Comparison of ENCODE assay signal across 15 mouse cellular contexts in the genomic region with DNA sequence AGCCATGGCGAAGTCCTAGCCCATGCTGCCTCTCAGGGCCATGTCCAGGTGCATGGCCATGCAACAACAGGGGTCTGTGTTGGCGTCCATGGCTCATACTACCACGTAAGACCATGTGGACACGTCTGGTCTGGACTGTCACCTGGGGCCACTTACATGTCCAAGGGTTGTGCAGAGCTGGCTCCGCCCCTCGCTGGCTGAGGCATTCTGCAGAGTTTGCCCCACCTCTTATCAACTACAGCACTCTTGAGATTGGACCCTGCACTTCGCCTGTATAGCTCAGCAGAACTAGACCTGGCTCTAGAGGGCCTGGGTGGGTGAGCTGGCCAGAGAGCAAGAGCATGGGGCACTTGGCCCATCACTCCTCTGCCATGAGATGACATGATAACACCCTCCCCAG.
DNase-seq lines count a peak whose midpoint lies in the region; ATAC-seq and TF ChIP-seq lines count a peak whose summit lies in the region.
"Had no signal": no experiment of that assay in that cellular context is flagged by ENCODE, and none has a peak within 500 bp of the region (broad histone marks: within the 10 kb centered on the region; RNA-seq: fewer than 3 reads in every experiment).

No protein-coding gene starts in this region.

- ATAC-seq in hindbrain, embryonic 13.5 days (ENCODE audit: low FRiP score) = 0 out of 2 replicates have a peak, but pooled peaks have one; percentile 39
- no peak for ATAC-seq in hindbrain, embryonic 12.5 days (ENCODE audit: low FRiP score)
- peak; percentile 44; the same call in 1 of the 2 replicates for ATAC-seq in lung, embryonic 14.5 days (ENCODE audit: insufficient read depth)
- ATAC-seq in intestine, embryonic 15.5 days = peak; percentile 88
- 0 out of 2 replicates have a peak, but pooled peaks have one; percentile 30 for ATAC-seq in limb, embryonic 15.5 days (ENCODE audit: insufficient number of reproducible peaks, low FRiP score, low TSS enrichment, low read depth)

- H3K9me3 ChIP-seq in hindbrain, embryonic 13.5 days = no peaks in the 10 kb centered on the region
- no peaks in the 10 kb centered on the region for H3K9me3 ChIP-seq in hindbrain, embryonic 12.5 days (replicated peaks)
- no peaks in the 10 kb centered on the region for H3K9me3 ChIP-seq in lung, embryonic 14.5 days (ENCODE audit: low read depth, low read length)
- H3K9me3 ChIP-seq in intestine, embryonic 15.5 days = no peaks in the 10 kb centered on the region
- no peaks in the 10 kb centered on the region for H3K9me3 ChIP-seq in limb, embryonic 15.5 days
- H3K9me3 ChIP-seq: G1E; heart, embryonic 10.5 days had no signal

- H3K27ac ChIP-seq in hindbrain, embryonic 13.5 days = no peak overlapping the region
- H3K27ac ChIP-seq in hindbrain, embryonic 12.5 days = no peak overlapping the region
- no peak overlapping the region for H3K27ac ChIP-seq in lung, embryonic 14.5 days (ENCODE audit: low read depth)
- H3K27ac ChIP-seq in intestine, embryonic 15.5 days = no peak overlapping the region
- no peak overlapping the region for H3K27ac ChIP-seq in limb, embryonic 15.5 days
- H3K27ac ChIP-seq: heart, embryonic 10.5 days; liver, embryonic 14.5 days had no signal

- no peak overlapping the region for H3K9ac ChIP-seq in hindbrain, embryonic 13.5 days
- H3K9ac ChIP-seq in hindbrain, embryonic 12.5 days = no peak overlapping the region
- H3K9ac ChIP-seq in lung, embryonic 14.5 days = no peak overlapping the region
- H3K9ac ChIP-seq in intestine, embryonic 15.5 days = no peak overlapping the region
- no peak overlapping the region for H3K9ac ChIP-seq in limb, embryonic 15.5 days
- H3K9ac ChIP-seq: liver, embryonic 14.5 days had no signal

- TF ChIP-seq CTCF in lung, embryonic 14.5 days (IDR thresholded peaks at IDR 0.05; ENCODE audit: low read depth) = no peak
- no peak for TF ChIP-seq CTCF in lung, adult 2 months (IDR thresholded peaks at IDR 0.05; ENCODE audit: insufficient read depth, low read length)

- no peak for TF ChIP-seq POLR2A in lung, adult 2 months (IDR thresholded peaks at IDR 0.05; ENCODE audit: borderline replicate concordance, extremely low read depth, low read depth, low read length)

- H3K4me1 ChIP-seq in hindbrain, embryonic 13.5 days (replicated peaks) = peaks cover 9% of the 10 kb centered on the region; the same call in 1 of the 2 replicates
- H3K4me1 ChIP-seq in hindbrain, embryonic 12.5 days = 0 out of 2 replicates have a peak, but pooled peaks cover 5% of the 10 kb centered on the region
- no peaks in the 10 kb centered on the region for H3K4me1 ChIP-seq in lung, embryonic 14.5 days (ENCODE audit: insufficient read depth)
- H3K4me1 ChIP-seq in lung, adult 2 months (ENCODE audit: control insufficient read depth, insufficient read depth, low read length) = no peaks in the 10 kb centered on the region; the same call in 1 of the 2 replicates
- no peaks in the 10 kb centered on the region for H3K4me1 ChIP-seq in intestine, embryonic 15.5 days (replicated peaks)
- no peaks in the 10 kb centered on the region for H3K4me1 ChIP-seq in limb, embryonic 15.5 days

- H3K36me3 ChIP-seq in hindbrain, embryonic 13.5 days = no peaks in the 10 kb centered on the region
- no peaks in the 10 kb centered on the region for H3K36me3 ChIP-seq in hindbrain, embryonic 12.5 days
- H3K36me3 ChIP-seq in lung, embryonic 14.5 days (ENCODE audit: insufficient read depth) = no peaks in the 10 kb centered on the region
- no peaks in the 10 kb centered on the region for H3K36me3 ChIP-seq in intestine, embryonic 15.5 days
- H3K36me3 ChIP-seq in limb, embryonic 15.5 days = no peaks in the 10 kb centered on the region
- H3K36me3 ChIP-seq: heart, embryonic 10.5 days had no signal

- WGBS in hindbrain, embryonic 13.5 days = 94% methylated on average over 7 of the region's 7 CpGs
- WGBS in hindbrain, embryonic 12.5 days = 91% methylated on average over 7 of the region's 7 CpGs
- 87% methylated on average over 7 of the region's 7 CpGs for WGBS in lung, embryonic 14.5 days
- 92% methylated on average over 7 of the region's 7 CpGs for WGBS in lung, adult 2 months
- WGBS in intestine, embryonic 15.5 days = 79% methylated on average over 7 of the region's 7 CpGs
- WGBS in limb, embryonic 15.5 days = 87% methylated on average over 7 of the region's 7 CpGs

- H3K27me3 ChIP-seq in hindbrain, embryonic 13.5 days = no peaks in the 10 kb centered on the region
- no peaks in the 10 kb centered on the region for H3K27me3 ChIP-seq in hindbrain, embryonic 12.5 days
- no peaks in the 10 kb centered on the region for H3K27me3 ChIP-seq in lung, embryonic 14.5 days (ENCODE audit: insufficient read depth, low read length)
- no peaks in the 10 kb centered on the region for H3K27me3 ChIP-seq in intestine, embryonic 15.5 days (replicated peaks)
- no peaks in the 10 kb centered on the region for H3K27me3 ChIP-seq in limb, embryonic 15.5 days

- DNase-seq in lung, embryonic 14.5 days = no peak
- no peak for DNase-seq in lung, adult 2 months
- DNase-seq in natural killer cell, adult 2 months (ENCODE audit: low spot score in 2 of 2) = no peak
- DNase-seq: cerebellum, adult 11-12 months; cerebellum, postnatal 36 days; gastrocnemius, postnatal 10 days; kidney, postnatal 10 days; right cerebral cortex, postnatal 25 days had no signal

- H3K4me3 ChIP-seq in hindbrain, embryonic 13.5 days = no peak overlapping the region
- H3K4me3 ChIP-seq in hindbrain, embryonic 12.5 days = no peak overlapping the region
- H3K4me3 ChIP-seq in lung, embryonic 14.5 days (ENCODE audit: low read depth, low read length) = no peak overlapping the region
- no peak overlapping the region for H3K4me3 ChIP-seq in lung, adult 2 months (replicated peaks; ENCODE audit: extremely low read depth, low read depth, low read length)
- no peak overlapping the region for H3K4me3 ChIP-seq in intestine, embryonic 15.5 days (replicated peaks)
- H3K4me3 ChIP-seq in limb, embryonic 15.5 days = no peak overlapping the region
- H3K4me3 ChIP-seq: heart, embryonic 10.5 days had no signal

- H3K4me2 ChIP-seq in hindbrain, embryonic 13.5 days = no peak overlapping the region
- no peak overlapping the region for H3K4me2 ChIP-seq in hindbrain, embryonic 12.5 days (replicated peaks)
- H3K4me2 ChIP-seq in lung, embryonic 14.5 days = no peak overlapping the region
- no peak overlapping the region for H3K4me2 ChIP-seq in intestine, embryonic 15.5 days (replicated peaks)
- H3K4me2 ChIP-seq in limb, embryonic 15.5 days = no peak overlapping the region
